Mouse (Mus musculus): ENCODE results near the gene Slc40a1. TPM values are rescaled to one million over a fixed set of nuclear protein-coding genes. Genes with fewer than 3 reads are reported as not detected.

The Slc40a1 gene
- polyA plus RNA-seq, 1 experiment from 2014 or later, result 30.0 TPM

- no peak for ATAC-seq
- 90% methylated on average over 4 of the region's 4 CpGs for WGBS
These were observed 9.1 kb downstream of the Slc40a1 start for GRCm38 (mm10) chr1:45917136-45917803.

GRCm38 (mm10) chr1:45916174-45916573 lies 10.1 kb downstream of the Slc40a1 start:
- H3K9ac ChIP-seq (replicated peaks), result no peak overlapping the region
- H3K27ac ChIP-seq, result no peak overlapping the region
- WGBS, result 82% methylated on average over 3 of the region's 3 CpGs
- no peaks in the 10 kb centered on the region for H3K9me3 ChIP-seq
- no peak overlapping the region for H3K4me3 ChIP-seq (replicated peaks)
- no peak overlapping the region for H3K4me2 ChIP-seq (replicated peaks)
- no peaks in the 10 kb centered on the region for H3K4me1 ChIP-seq (replicated peaks)
- ATAC-seq, result no peak
- no peaks in the 10 kb centered on the region for H3K27me3 ChIP-seq
- H3K36me3 ChIP-seq, result no peaks in the 10 kb centered on the region

More at GRCm38 (mm10) chr1:45917136-45917803, 9.1 kb downstream of the Slc40a1 start:
- Histone ChIP-seq H3K36me3 (no peaks in the 10 kb centered on the region), H3K4me2 (replicated peaks) (no peak overlapping the region), H3K4me3 (replicated peaks) (no peak overlapping the region), H3K9me3 (no peaks in the 10 kb centered on the region), H3K9ac (replicated peaks) (no peak overlapping the region), H3K27me3 (no peaks in the 10 kb centered on the region), H3K27ac (no peak overlapping the region), H3K4me1 (replicated peaks) (no peaks in the 10 kb centered on the region)

- Histone ChIP-seq H3K9ac (replicated peaks) (no peak overlapping the region), H3K27me3 (no peaks in the 10 kb centered on the region), H3K36me3 (no peaks in the 10 kb centered on the region), H3K4me1 (replicated peaks) (no peaks in the 10 kb centered on the region), H3K4me2 (replicated peaks) (no peak overlapping the region), H3K9me3 (no peaks in the 10 kb centered on the region), H3K4me3 (replicated peaks) (no peak overlapping the region), H3K27ac (no peak overlapping the region)
- WGBS, result 88% methylated on average over 4 of the region's 4 CpGs
- ATAC-seq, result no peak
These were observed 12.1 kb downstream of the Slc40a1 start for GRCm38 (mm10) chr1:45914236-45914635.

- H3K27me3 ChIP-seq, result no peaks in the 10 kb centered on the region
- no peak overlapping the region for H3K4me2 ChIP-seq (replicated peaks)
- H3K27ac ChIP-seq, result peak overlapping the region; percentile 44
- no peak overlapping the region for H3K4me3 ChIP-seq (replicated peaks)
- peak; percentile 93 for ATAC-seq
- H3K4me1 ChIP-seq (replicated peaks), result peaks cover 6% of the 10 kb centered on the region; the same call in 1 of the 2 replicates
- H3K36me3 ChIP-seq, result no peaks in the 10 kb centered on the region
- H3K9ac ChIP-seq (replicated peaks), result no peak overlapping the region
- WGBS, result 13% methylated on average over 5 of the region's 5 CpGs
- H3K9me3 ChIP-seq, result no peaks in the 10 kb centered on the region
These were observed 21.1 kb downstream of the Slc40a1 start for GRCm38 (mm10) chr1:45905107-45905821.

GRCm38 (mm10) chr1:45904161-45904560 lies 22.2 kb downstream of the Slc40a1 start:
- H3K9me3 ChIP-seq, result no peaks in the 10 kb centered on the region
- ATAC-seq, result no peak
- H3K4me3 ChIP-seq (replicated peaks), result no peak overlapping the region
- H3K27me3 ChIP-seq, result no peaks in the 10 kb centered on the region
- no peak overlapping the region for H3K9ac ChIP-seq (replicated peaks)
- no peak overlapping the region for H3K27ac ChIP-seq
- H3K4me2 ChIP-seq (replicated peaks), result no peak overlapping the region
- 79% methylated on average over 3 of the region's 3 CpGs for WGBS
- no peaks in the 10 kb centered on the region for H3K36me3 ChIP-seq
- peaks cover 6% of the 10 kb centered on the region; the same call in 1 of the 2 replicates for H3K4me1 ChIP-seq (replicated peaks)

GRCm38 (mm10) chr1:45898044-45898443 lies 28.3 kb downstream of the Slc40a1 start:
- Histone ChIP-seq H3K36me3 (no peaks in the 10 kb centered on the region), H3K27me3 (no peaks in the 10 kb centered on the region), H3K27ac (no peak overlapping the region), H3K9me3 (no peaks in the 10 kb centered on the region), H3K9ac (replicated peaks) (no peak overlapping the region), H3K4me1 (replicated peaks) (no peaks in the 10 kb centered on the region), H3K4me2 (replicated peaks) (no peak overlapping the region), H3K4me3 (replicated peaks) (no peak overlapping the region)
- no peak for ATAC-seq
- WGBS, result 60% methylated on average over 1 of the region's 1 CpGs

- 93% methylated on average over 6 of the region's 6 CpGs for WGBS
- Histone ChIP-seq H3K4me3 (replicated peaks) (no peak overlapping the region), H3K36me3 (no peaks in the 10 kb centered on the region), H3K27me3 (no peaks in the 10 kb centered on the region), H3K4me1 (replicated peaks) (no peaks in the 10 kb centered on the region), H3K9ac (replicated peaks) (no peak overlapping the region), H3K9me3 (no peaks in the 10 kb centered on the region), H3K4me2 (replicated peaks) (no peak overlapping the region), H3K27ac (no peak overlapping the region)
- no peak for ATAC-seq
These were observed 32.0 kb downstream of the Slc40a1 start for GRCm38 (mm10) chr1:45894168-45894912.

- ATAC-seq, result no peak
- WGBS, result 71% methylated on average over 2 of the region's 2 CpGs
These were observed 34.3 kb downstream of the Slc40a1 start for GRCm38 (mm10) chr1:45891986-45892385.

GRCm38 (mm10) chr1:45890173-45890572 lies 36.1 kb downstream of the Slc40a1 start, which contains the start of gene Gm5269:
TSS of gene Gm5269 (minus strand) at chr1:45890273.
- Histone ChIP-seq H3K4me2 (replicated peaks) (no peak within 1 kb of the TSS), H3K36me3 (no peaks in the 10 kb centered on the region), H3K4me1 (replicated peaks) (no peaks in the 10 kb centered on the region), H3K9ac (replicated peaks) (no peak within 1 kb of the TSS), H3K9me3 (no peaks in the 10 kb centered on the region), H3K27ac (no peak within 1 kb of the TSS), H3K4me3 (replicated peaks) (no peak within 1 kb of the TSS), H3K27me3 (no peaks in the 10 kb centered on the region)
- no peak for ATAC-seq

More at GRCm38 (mm10) chr1:45891986-45892385, 34.3 kb downstream of the Slc40a1 start:
- Histone ChIP-seq H3K27ac (no peak overlapping the region), H3K9ac (replicated peaks) (no peak overlapping the region), H3K4me2 (replicated peaks) (no peak overlapping the region), H3K4me3 (replicated peaks) (no peak overlapping the region), H3K27me3 (no peaks in the 10 kb centered on the region), H3K36me3 (no peaks in the 10 kb centered on the region), H3K4me1 (replicated peaks) (no peaks in the 10 kb centered on the region), H3K9me3 (no peaks in the 10 kb centered on the region)

- no peaks in the 10 kb centered on the region for H3K27me3 ChIP-seq
- H3K4me1 ChIP-seq (replicated peaks), result no peaks in the 10 kb centered on the region
- no peak overlapping the region for H3K4me2 ChIP-seq (replicated peaks)
- no peaks in the 10 kb centered on the region for H3K9me3 ChIP-seq
- no peak overlapping the region for H3K9ac ChIP-seq (replicated peaks)
- no peak overlapping the region for H3K27ac ChIP-seq
- no peak overlapping the region for H3K4me3 ChIP-seq (replicated peaks)
- WGBS, result 92% methylated on average over 9 of the region's 9 CpGs
- H3K36me3 ChIP-seq, result no peaks in the 10 kb centered on the region
- ATAC-seq, result no peak
These were observed 39.5 kb downstream of the Slc40a1 start for GRCm38 (mm10) chr1:45886800-45887199.

GRCm38 (mm10) chr1:45883378-45883777 lies 42.9 kb downstream of the Slc40a1 start:
- no peak overlapping the region for H3K4me3 ChIP-seq (replicated peaks)
- no peak for ATAC-seq
- no peak overlapping the region for H3K27ac ChIP-seq
- H3K4me2 ChIP-seq (replicated peaks), result no peak overlapping the region
- no peaks in the 10 kb centered on the region for H3K36me3 ChIP-seq
- H3K9me3 ChIP-seq, result no peaks in the 10 kb centered on the region
- H3K27me3 ChIP-seq, result no peaks in the 10 kb centered on the region
- no peak overlapping the region for H3K9ac ChIP-seq (replicated peaks)
- H3K4me1 ChIP-seq (replicated peaks), result no peaks in the 10 kb centered on the region

- ATAC-seq, result no peak
- WGBS, result 66% methylated on average over 6 of the region's 6 CpGs
- no peaks in the 10 kb centered on the region for H3K9me3 ChIP-seq
- no peak overlapping the region for H3K27ac ChIP-seq
- no peak overlapping the region for H3K9ac ChIP-seq (replicated peaks)
- H3K36me3 ChIP-seq, result no peaks in the 10 kb centered on the region
- no peaks in the 10 kb centered on the region for H3K4me1 ChIP-seq (replicated peaks)
- H3K27me3 ChIP-seq, result no peaks in the 10 kb centered on the region
- no peak overlapping the region for H3K4me2 ChIP-seq (replicated peaks)
- H3K4me3 ChIP-seq (replicated peaks), result no peak overlapping the region
These were observed 44.2 kb downstream of the Slc40a1 start for GRCm38 (mm10) chr1:45882076-45882475.
